Mouse (Mus musculus): ENCODE data around the gene Foxn3. TPM values are rescaled to one million over a fixed set of nuclear protein-coding genes. Genes with fewer than 3 reads are reported as not detected.

Gene Foxn3
- polyA plus RNA-seq, 1 experiment, result 61.0 TPM

DNA sequence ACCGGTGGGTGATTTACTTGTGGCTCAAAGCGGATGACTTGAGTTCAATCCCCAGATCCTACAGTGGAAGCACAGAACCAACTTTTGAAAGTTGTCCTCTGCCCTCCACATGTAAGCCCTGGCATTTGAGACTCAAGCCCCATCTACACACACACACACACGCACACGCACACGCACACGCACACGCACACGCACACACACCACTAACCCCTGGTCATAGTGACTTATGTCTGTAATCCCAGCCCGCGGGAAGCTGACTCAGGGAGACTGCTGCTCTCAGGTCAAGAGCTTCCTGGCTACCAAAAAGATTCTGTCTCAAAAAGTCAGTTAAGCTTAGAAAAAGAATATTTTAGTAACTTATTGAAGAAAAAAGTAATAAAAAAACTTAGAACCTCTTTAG is 13.6 kb downstream of the Foxn3 start:
- Histone ChIP-seq H3K27me3 (ENCODE audit: control insufficient read depth, insufficient read depth, low read length, poor library complexity, severe bottlenecking) (no peaks in the 10 kb centered on the region), H3K27ac (ENCODE audit: insufficient read depth, low read length) (no peak overlapping the region), H3K4me3 (ENCODE audit: low read depth, low read length) (no peak overlapping the region), H3K4me1 (ENCODE audit: control insufficient read depth, insufficient read depth, low read length) (peaks cover 2% of the 10 kb centered on the region), H3K36me3 (ENCODE audit: control insufficient read depth, insufficient read depth, low read length, poor library complexity, severe bottlenecking) (no peaks in the 10 kb centered on the region), H3K9ac (ENCODE audit: low read depth, poor library complexity, severe bottlenecking) (no peak overlapping the region), H3K9me3 (replicated peaks; ENCODE audit: control insufficient read depth, insufficient read depth, low read length, poor library complexity, severe bottlenecking) (no peaks in the 10 kb centered on the region)
- TF ChIP-seq CTCF (IDR thresholded peaks at IDR 0.05; ENCODE audit: low read depth, low read length) (no peak), EP300 (IDR thresholded peaks at IDR 0.05; ENCODE audit: insufficient read depth, low read depth, low read length) (no peak), POLR2A (IDR thresholded peaks at IDR 0.05; ENCODE audit: insufficient read depth, low read length) (no peak)

DNA sequence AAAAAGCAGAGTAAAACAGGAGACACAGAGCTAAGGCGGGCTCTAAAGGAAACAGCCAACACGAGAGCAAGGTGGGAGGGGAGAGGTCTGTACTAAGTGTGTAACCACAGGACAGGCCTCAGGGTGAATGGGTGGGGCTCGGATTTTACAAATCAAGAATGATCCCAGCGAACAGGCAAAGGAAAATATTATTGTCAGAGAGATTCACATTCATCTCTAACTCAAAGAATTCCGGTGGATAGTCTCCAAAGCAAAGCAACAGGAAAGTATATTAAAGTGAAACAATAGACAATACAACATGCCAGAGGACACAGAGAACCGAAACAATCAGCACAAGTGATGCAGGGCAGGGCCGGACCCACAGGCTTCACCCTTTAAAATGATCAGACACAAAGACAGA is 15.0 kb downstream of the Foxn3 start:
- Histone ChIP-seq H3K27ac (ENCODE audit: insufficient read depth, low read length) (no peak overlapping the region), H3K4me3 (ENCODE audit: low read depth, low read length) (no peak overlapping the region), H3K36me3 (ENCODE audit: control insufficient read depth, insufficient read depth, low read length, poor library complexity, severe bottlenecking) (no peaks in the 10 kb centered on the region), H3K9ac (ENCODE audit: low read depth, poor library complexity, severe bottlenecking) (no peak overlapping the region), H3K27me3 (ENCODE audit: control insufficient read depth, insufficient read depth, low read length, poor library complexity, severe bottlenecking) (no peaks in the 10 kb centered on the region), H3K9me3 (replicated peaks; ENCODE audit: control insufficient read depth, insufficient read depth, low read length, poor library complexity, severe bottlenecking) (no peaks in the 10 kb centered on the region), H3K4me1 (ENCODE audit: control insufficient read depth, insufficient read depth, low read length) (peaks cover 2% of the 10 kb centered on the region)
- TF ChIP-seq POLR2A (IDR thresholded peaks at IDR 0.05; ENCODE audit: insufficient read depth, low read length) (no peak), CTCF (IDR thresholded peaks at IDR 0.05; ENCODE audit: low read depth, low read length) (no peak), EP300 (IDR thresholded peaks at IDR 0.05; ENCODE audit: insufficient read depth, low read depth, low read length) (no peak)

GRCm38 (mm10) chr12:99547295-99547694 is 16.1 kb downstream of the Foxn3 start:
- Histone ChIP-seq H3K27ac (ENCODE audit: insufficient read depth, low read length) (no peak overlapping the region), H3K4me1 (ENCODE audit: control insufficient read depth, insufficient read depth, low read length) (peaks cover 2% of the 10 kb centered on the region), H3K4me3 (ENCODE audit: low read depth, low read length) (no peak overlapping the region), H3K9me3 (replicated peaks; ENCODE audit: control insufficient read depth, insufficient read depth, low read length, poor library complexity, severe bottlenecking) (no peaks in the 10 kb centered on the region), H3K9ac (ENCODE audit: low read depth, poor library complexity, severe bottlenecking) (no peak overlapping the region), H3K36me3 (ENCODE audit: control insufficient read depth, insufficient read depth, low read length, poor library complexity, severe bottlenecking) (no peaks in the 10 kb centered on the region), H3K27me3 (ENCODE audit: control insufficient read depth, insufficient read depth, low read length, poor library complexity, severe bottlenecking) (no peaks in the 10 kb centered on the region)
- TF ChIP-seq POLR2A (IDR thresholded peaks at IDR 0.05; ENCODE audit: insufficient read depth, low read length) (no peak), EP300 (IDR thresholded peaks at IDR 0.05; ENCODE audit: insufficient read depth, low read depth, low read length) (no peak), CTCF (IDR thresholded peaks at IDR 0.05; ENCODE audit: low read depth, low read length) (no peak)

DNA sequence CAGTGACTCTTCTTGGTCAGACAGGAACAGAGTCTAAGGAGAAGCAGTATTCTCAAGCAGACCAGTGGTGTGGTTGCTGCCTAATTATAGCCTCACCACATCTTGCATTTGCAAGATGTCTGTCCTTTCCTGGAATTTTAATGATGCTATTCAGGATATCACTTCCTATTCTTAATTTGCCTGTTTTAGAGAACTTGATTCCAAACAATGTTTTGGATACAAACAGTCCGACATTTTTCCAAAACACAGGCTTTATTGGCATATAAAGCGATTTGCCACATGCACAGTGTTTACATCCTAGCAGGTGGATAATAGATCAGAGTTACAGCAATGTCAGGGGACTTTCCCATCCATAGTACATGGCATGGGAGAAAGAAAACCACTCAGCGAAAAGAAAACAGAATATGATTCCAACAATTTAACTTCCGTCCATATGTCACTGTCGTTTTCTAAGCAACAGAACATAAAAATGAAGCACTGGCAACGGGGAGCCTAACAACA is 18.1 kb downstream of the Foxn3 start:
- Histone ChIP-seq H3K4me3 (ENCODE audit: low read depth, low read length) (no peak overlapping the region), H3K9ac (ENCODE audit: low read depth, poor library complexity, severe bottlenecking) (no peak overlapping the region), H3K36me3 (ENCODE audit: control insufficient read depth, insufficient read depth, low read length, poor library complexity, severe bottlenecking) (no peaks in the 10 kb centered on the region), H3K4me1 (ENCODE audit: control insufficient read depth, insufficient read depth, low read length) (peaks cover 2% of the 10 kb centered on the region), H3K27ac (ENCODE audit: insufficient read depth, low read length) (no peak overlapping the region), H3K9me3 (replicated peaks; ENCODE audit: control insufficient read depth, insufficient read depth, low read length, poor library complexity, severe bottlenecking) (no peaks in the 10 kb centered on the region), H3K27me3 (ENCODE audit: control insufficient read depth, insufficient read depth, low read length, poor library complexity, severe bottlenecking) (no peaks in the 10 kb centered on the region)
- TF ChIP-seq CTCF (IDR thresholded peaks at IDR 0.05; ENCODE audit: low read depth, low read length), result no peak
- no peak for TF ChIP-seq POLR2A (IDR thresholded peaks at IDR 0.05; ENCODE audit: insufficient read depth, low read length)
- TF ChIP-seq EP300 (IDR thresholded peaks at IDR 0.05; ENCODE audit: insufficient read depth, low read depth, low read length), result no peak

DNA sequence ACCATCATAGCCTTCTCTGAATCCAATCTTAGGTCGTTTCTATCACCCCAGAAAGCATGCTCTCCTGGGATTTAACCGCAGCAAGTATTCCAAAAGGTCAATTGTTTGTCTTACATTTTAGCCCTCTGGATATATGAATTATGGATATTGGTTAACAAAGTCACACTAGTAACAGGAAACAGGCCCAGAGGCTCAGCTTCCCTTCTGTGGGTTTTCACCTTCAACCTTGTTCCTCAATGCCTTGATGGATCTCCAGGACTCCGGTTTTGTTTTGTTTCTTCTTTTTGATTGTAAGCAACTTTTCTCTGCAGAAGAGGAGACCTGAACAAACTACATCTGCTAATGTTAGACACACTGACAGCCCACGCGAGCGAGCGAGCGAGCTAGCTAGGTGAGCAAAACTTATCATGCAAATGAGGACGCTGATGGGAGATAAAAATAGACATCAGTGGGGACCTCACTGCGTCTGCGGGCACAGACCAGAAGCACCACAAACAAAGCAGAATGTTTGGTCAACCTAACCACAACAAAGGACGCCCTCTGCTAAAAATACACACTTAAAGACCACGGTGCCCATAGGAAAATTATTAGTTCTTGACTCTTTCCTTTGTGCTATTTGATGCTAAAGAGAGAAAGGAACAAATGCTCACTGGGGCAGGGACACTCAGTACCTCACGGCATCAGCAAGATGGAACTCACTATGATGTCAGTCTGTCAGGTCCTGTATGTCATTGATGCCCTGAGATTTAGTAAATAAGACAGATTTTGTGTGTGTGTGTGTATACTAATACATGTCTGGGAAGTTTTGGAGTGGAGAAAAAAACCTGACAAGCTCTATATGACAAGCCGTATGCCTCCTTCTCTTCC is 18.9 kb downstream of the Foxn3 start:
- no peak overlapping the region for H3K27ac ChIP-seq (ENCODE audit: insufficient read depth, low read length)
- TF ChIP-seq POLR2A (IDR thresholded peaks at IDR 0.05; ENCODE audit: insufficient read depth, low read length) (no peak), CTCF (IDR thresholded peaks at IDR 0.05; ENCODE audit: low read depth, low read length) (no peak), EP300 (IDR thresholded peaks at IDR 0.05; ENCODE audit: insufficient read depth, low read depth, low read length) (no peak)
- H3K27me3 ChIP-seq (ENCODE audit: control insufficient read depth, insufficient read depth, low read length, poor library complexity, severe bottlenecking), result no peaks in the 10 kb centered on the region
- H3K4me3 ChIP-seq (ENCODE audit: low read depth, low read length), result no peak overlapping the region
- peaks cover 2% of the 10 kb centered on the region for H3K4me1 ChIP-seq (ENCODE audit: control insufficient read depth, insufficient read depth, low read length)
- no peaks in the 10 kb centered on the region for H3K9me3 ChIP-seq (replicated peaks; ENCODE audit: control insufficient read depth, insufficient read depth, low read length, poor library complexity, severe bottlenecking)
- no peak overlapping the region for H3K9ac ChIP-seq (ENCODE audit: low read depth, poor library complexity, severe bottlenecking)
- no peaks in the 10 kb centered on the region for H3K36me3 ChIP-seq (ENCODE audit: control insufficient read depth, insufficient read depth, low read length, poor library complexity, severe bottlenecking)

All from ES-Bruce4 (cell line).